Mouse (Mus musculus) olfactory bulb, adult 2 months (tissue): Measurements from ENCODE around the gene Gstm3.

Experiments
- CTCF ChIP-seq: fragments of 200-500 bp; IDR thresholded peaks from 2 replicates; pipeline ENCODE4 v1.5.1; 2012; ENCODE audit warnings: low read depth, mild to moderate bottlenecking, low read length, moderate library complexity; ENCODE audit not compliant: insufficient read depth
- POLR2A ChIP-seq: fragments of 200-500 bp; IDR thresholded peaks from 2 replicates; pipeline ENCODE4 v1.6.1; 2012; ENCODE audit warnings: mild to moderate bottlenecking, low read depth, low read length, moderate library complexity; ENCODE audit not compliant: insufficient read depth

DNA sequence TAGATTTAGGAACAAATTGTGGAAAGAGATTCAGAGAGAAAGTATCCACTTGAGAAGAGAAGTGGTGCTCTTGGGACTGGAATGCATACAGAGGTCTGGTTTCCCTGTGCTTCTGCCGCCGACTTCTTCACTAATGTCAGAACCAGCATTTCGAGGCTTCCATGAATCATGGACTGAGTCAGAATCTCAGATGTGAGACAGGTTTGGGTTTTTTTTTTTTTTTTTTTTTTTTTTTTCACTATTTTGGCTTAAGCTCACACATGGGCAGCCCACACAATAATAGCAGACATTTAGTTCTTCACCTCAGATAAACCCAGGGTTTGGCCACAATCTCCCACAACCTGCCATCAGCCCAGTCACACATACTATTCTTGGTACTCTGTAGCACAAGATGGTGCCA, 33.8 kb downstream of the Gstm3 start:
- no peak for TF ChIP-seq POLR2A
- no peak for TF ChIP-seq CTCF
